Mouse (Mus musculus) lung, embryonic 14.5 days (tissue): Measurements from ENCODE around the gene Aknad1. TPM values are rescaled to one million over a fixed set of nuclear protein-coding genes. Genes with fewer than 3 reads are reported as not detected.

Source experiments
- ATAC-seq: fragments of 200-750 bp; cut with Nextera tagmentation; 2 replicates; pipeline ENCODE4 v1.8.0; 2017; ENCODE audit warnings: mild to moderate bottlenecking, moderate TSS enrichment, moderate library complexity; ENCODE audit not compliant: insufficient read depth
- DNase-seq: peaks from one replicate; pipeline ENCODE4 v3.0.0-alpha.2; 2015
- H3K27ac ChIP-seq: fragments of 300-500 bp; sonication (generic); 2 replicates; pipeline ENCODE4 v1.5.1; 2014; ENCODE audit warnings: low read depth, mild to moderate bottlenecking, moderate library complexity
- H3K27me3 ChIP-seq: fragments of 300-500 bp; sonication (generic); 2 replicates; pipeline ENCODE4 v1.6.1; 2014; ENCODE audit warnings: low read length, control low read depth; ENCODE audit not compliant: insufficient read depth
- H3K36me3 ChIP-seq: fragments of 300-500 bp; sonication (generic); 2 replicates; pipeline ENCODE4 v1.6.1; 2014; ENCODE audit warnings: control low read depth; ENCODE audit not compliant: insufficient read depth
- H3K4me1 ChIP-seq: fragments of 300-500 bp; sonication (generic); 2 replicates; pipeline ENCODE4 v1.6.1; 2014; ENCODE audit warnings: antibody characterized with exemption, control low read depth; ENCODE audit not compliant: insufficient read depth
- H3K4me2 ChIP-seq: fragments of 300-500 bp; sonication (generic); 2 replicates; pipeline ENCODE4 v1.6.1; 2014; ENCODE audit warnings: mild to moderate bottlenecking
- H3K4me3 ChIP-seq: fragments of 300-500 bp; sonication (generic); 2 replicates; pipeline ENCODE4 v1.5.1; 2014; ENCODE audit warnings: low read depth, low read length
- H3K9ac ChIP-seq: fragments of 300-500 bp; sonication (generic); 2 replicates; pipeline ENCODE4 v1.6.1; 2014
- H3K9me3 ChIP-seq: fragments of 300-500 bp; sonication (generic); 2 replicates; pipeline ENCODE4 v1.6.1; 2016; ENCODE audit warnings: low read depth, low read length, control low read depth
- CTCF ChIP-seq: IDR thresholded peaks from 2 replicates; pipeline ENCODE4 v1.5.1; 2016; ENCODE audit warnings: antibody characterized with exemption, low read depth
- WGBS: fragments of 180-500 bp; shearing (Covaris S2); extraction: QIAGEN DNeasy Blood & Tissue Kit; methylation state at CpG from one replicate; pipeline ENCODE4 v1.1.7; 2014; 5-methylcytosine and 5-hydroxymethylcytosine counted together
- polyA plus RNA-seq: library from polyadenylated mRNA; unstranded; fragments of >200 nt; fragmentation: Nextera tagmentation; extraction: Ambion mirVana; gene quantifications from 2 replicates; pipeline ENCODE4 v1.2.1, GENCODE M21; 2014

Gene Aknad1
- polyA plus RNA-seq, 1 experiment from 2014 or later = 0.11 TPM

DNA sequence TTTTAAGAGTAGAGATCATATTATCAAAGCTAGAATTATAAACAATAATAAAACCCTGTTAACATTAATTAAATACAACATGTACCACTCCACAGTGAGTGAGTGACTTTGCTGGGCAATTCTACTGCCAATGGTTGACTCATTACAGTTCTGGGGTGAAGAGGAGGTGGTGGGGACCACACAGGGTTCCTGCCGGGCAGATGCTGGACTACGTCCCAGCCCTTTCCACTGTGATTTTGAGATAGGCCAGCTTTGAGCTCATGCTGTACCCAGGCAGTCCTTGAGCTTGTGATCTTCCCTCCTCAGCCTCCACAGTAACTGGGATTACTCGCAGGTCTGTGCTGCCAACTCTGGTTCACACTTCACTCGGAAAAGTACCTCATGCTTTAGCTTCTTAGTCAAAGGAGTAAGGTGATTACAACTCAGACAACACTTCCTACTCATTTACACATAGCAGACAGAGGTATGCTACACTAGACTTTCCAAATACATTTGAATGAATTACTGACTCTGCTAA is 71.3 kb downstream of the Aknad1 start:
- Histone ChIP-seq H3K4me1 (no peaks in the 10 kb centered on the region), H3K27me3 (no peaks in the 10 kb centered on the region), H3K9me3 (no peaks in the 10 kb centered on the region), H3K27ac (no peak overlapping the region), H3K9ac (no peak overlapping the region), H3K4me3 (no peak overlapping the region), H3K4me2 (no peak overlapping the region), H3K36me3 (peaks cover 48% of the 10 kb centered on the region)
- WGBS = 69% methylated on average over 4 of the region's 4 CpGs
- DNase-seq (peak; percentile 47), ATAC-seq (peak; percentile 66; the same call in 1 of the 2 replicates)
- TF ChIP-seq CTCF = no peak

DNA sequence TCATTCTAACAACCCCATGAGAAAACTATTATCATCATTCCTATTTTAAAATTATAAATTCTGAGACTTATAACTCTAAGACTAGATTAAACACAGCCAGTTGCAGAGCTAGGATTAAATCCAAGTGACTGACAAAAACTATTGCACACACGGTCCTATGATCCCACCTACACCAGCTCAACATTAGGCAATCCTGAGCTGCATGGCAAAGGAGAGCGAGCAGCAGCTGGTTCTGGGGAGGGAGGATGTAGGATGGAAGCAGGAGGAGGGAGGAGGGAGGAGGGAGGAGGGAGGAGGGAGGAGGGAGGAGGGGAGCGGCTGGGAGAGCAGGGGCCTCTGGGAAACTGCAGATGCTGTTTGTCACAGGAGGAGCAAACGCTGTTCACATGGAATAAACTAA is 76.2 kb downstream of the Aknad1 start:
- Histone ChIP-seq H3K4me3 (no peak overlapping the region), H3K4me1 (no peaks in the 10 kb centered on the region), H3K4me2 (no peak overlapping the region), H3K9me3 (no peaks in the 10 kb centered on the region), H3K36me3 (peaks cover 49% of the 10 kb centered on the region), H3K9ac (no peak overlapping the region), H3K27me3 (no peaks in the 10 kb centered on the region), H3K27ac (no peak overlapping the region)
- WGBS = 63% methylated on average over 4 of the region's 4 CpGs
- DNase-seq (no peak), ATAC-seq (no peak)
- TF ChIP-seq CTCF = no peak

DNA sequence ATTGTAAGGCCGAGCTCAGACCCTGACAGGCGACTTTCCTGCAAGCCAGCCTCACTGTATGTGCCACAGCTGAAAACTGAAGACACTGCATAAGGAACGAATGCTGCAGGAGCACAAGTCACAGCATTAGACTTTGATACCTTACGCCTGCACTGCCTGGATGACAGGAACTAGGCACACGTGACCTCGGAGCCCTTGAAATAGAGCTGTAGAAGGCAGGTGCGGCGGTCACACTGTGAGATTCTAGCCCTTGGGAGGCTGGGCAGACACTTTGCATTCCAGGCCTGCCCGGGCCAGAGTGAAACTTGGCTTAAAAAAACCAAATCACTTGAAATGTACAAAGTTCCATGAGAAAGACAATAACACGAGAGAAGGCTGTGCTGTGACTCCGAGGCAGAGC is 91.0 kb downstream of the Aknad1 start:
- H3K36me3 ChIP-seq = peaks cover 22% of the 10 kb centered on the region
- H3K27me3 ChIP-seq = no peaks in the 10 kb centered on the region
- peak; percentile 42 for DNase-seq
- no peak overlapping the region for H3K9ac ChIP-seq
- peak; percentile 80 for ATAC-seq
- WGBS = 68% methylated on average over 11 of the region's 11 CpGs
- no peak overlapping the region for H3K4me3 ChIP-seq
- no peak for TF ChIP-seq CTCF
- no peaks in the 10 kb centered on the region for H3K9me3 ChIP-seq
- peak overlapping the region; percentile 55; the same call in 1 of the 2 replicates for H3K27ac ChIP-seq
- no peaks in the 10 kb centered on the region for H3K4me1 ChIP-seq
- H3K4me2 ChIP-seq = no peak overlapping the region

DNA sequence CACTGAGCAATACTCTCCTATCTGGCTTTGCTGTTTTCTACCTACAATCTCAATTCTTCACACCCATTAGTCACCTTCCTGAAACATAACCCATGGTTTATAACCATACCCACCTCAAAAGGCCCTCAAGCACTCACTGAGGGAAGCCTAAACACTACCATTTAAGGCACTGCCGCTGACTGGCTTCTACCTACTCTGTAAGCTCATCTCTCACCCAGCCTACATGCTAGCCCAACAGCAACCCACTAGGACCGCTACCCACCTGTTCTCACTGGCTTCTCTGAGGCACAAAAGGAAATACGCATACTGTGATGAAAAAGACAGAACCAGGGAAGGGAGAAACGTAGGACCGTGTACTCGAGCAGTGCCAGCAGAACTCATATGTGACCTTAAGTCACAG is 92.3 kb downstream of the Aknad1 start:
- TF ChIP-seq CTCF = no peak
- H3K27ac ChIP-seq = no peak overlapping the region
- WGBS = 94% methylated on average over 6 of the region's 6 CpGs
- H3K4me2 ChIP-seq = no peak overlapping the region
- ATAC-seq = no peak
- no peaks in the 10 kb centered on the region for H3K4me1 ChIP-seq
- H3K9me3 ChIP-seq = no peaks in the 10 kb centered on the region
- no peak overlapping the region for H3K9ac ChIP-seq
- DNase-seq = no peak
- no peak overlapping the region for H3K4me3 ChIP-seq
- no peaks in the 10 kb centered on the region for H3K27me3 ChIP-seq
- peaks cover 12% of the 10 kb centered on the region for H3K36me3 ChIP-seq

Other genes starting within 250 kb of the Aknad1 start
- gene 1700013F07Rik, start 205.5 kb upstream of the Aknad1 start, polyA plus RNA-seq = 0.28 and 0.68 TPM in 2 replicates
- gene 5330417C22Rik, start 203.1 kb upstream of the Aknad1 start, polyA plus RNA-seq = 9.0 and 13.3 TPM in 2 replicates
- 41.6 and 43.6 TPM in 2 replicates for gene Tmem167b, start 177.2 kb upstream of the Aknad1 start, polyA plus RNA-seq
- gene Taf13, start 168.0 kb upstream of the Aknad1 start, polyA plus RNA-seq = 38.5 and 38.9 TPM in 2 replicates
- gene Wdr47, start 148.4 kb upstream of the Aknad1 start, polyA plus RNA-seq = 9.2 and 10.7 TPM in 2 replicates
- 80.4 and 85.9 TPM in 2 replicates for gene Clcc1, start 85.7 kb upstream of the Aknad1 start, polyA plus RNA-seq
- 55.1 and 59.7 TPM in 2 replicates for gene Gpsm2, start 17.3 kb upstream of the Aknad1 start, polyA plus RNA-seq
- gene Stxbp3, start 100.9 kb downstream of the Aknad1 start, polyA plus RNA-seq = 33.8 and 35.0 TPM in 2 replicates
- 0.12 and 0.59 TPM in 2 replicates for gene Fndc7, start 150.3 kb downstream of the Aknad1 start, polyA plus RNA-seq
- gene Prpf38b, start 172.1 kb downstream of the Aknad1 start, polyA plus RNA-seq = 65.8 and 72.0 TPM in 2 replicates
- 0.28 and 0.63 TPM in 2 replicates for gene Henmt1, start 200.2 kb downstream of the Aknad1 start, polyA plus RNA-seq
- gene Gm9857, start 200.8 kb downstream of the Aknad1 start, polyA plus RNA-seq = not detected in 2 replicates